Mouse (Mus musculus) liver, adult 2 months (tissue): ENCODE data around the gene Zbtb41.

Experiments used
- CTCF ChIP-seq: fragments of 200-500 bp; IDR thresholded peaks from 2 replicates; pipeline ENCODE4 v1.5.1; 2011; ENCODE audit warnings: low read depth, low read length, control low read depth
- POLR2A ChIP-seq: fragments of 200-500 bp; IDR thresholded peaks from 2 replicates; pipeline ENCODE4 v1.6.1; 2011; ENCODE audit warnings: low read length, control low read depth; ENCODE audit not compliant: insufficient read depth; ENCODE audit errors: extremely low read depth

GRCm38 (mm10) chr1:139499751-139500150 lies 77.7 kb downstream of the Zbtb41 start:
- TF ChIP-seq POLR2A (no peak), CTCF (no peak)
